Mouse (Mus musculus) ES-E14 (cell line): ENCODE measurements around the gene Gca. TPM values are rescaled to one million over a fixed set of nuclear protein-coding genes. Genes with fewer than 3 reads are reported as not detected.

Source experiments
- DNase-seq: peaks from one replicate; pipeline ENCODE4 v3.0.0-alpha.2; 2013; ENCODE audit warnings: low read depth, low spot score
- H3K27ac ChIP-seq: 2 replicates; pipeline ENCODE4 v1.5.1; 2012; ENCODE audit warnings: low read depth, mild to moderate bottlenecking, low read length, moderate library complexity, mixed read lengths; ENCODE audit not compliant: poor library complexity, insufficient read depth, severe bottlenecking
- H3K36me3 ChIP-seq: 2 replicates; pipeline ENCODE4 v1.6.1; 2012; ENCODE audit warnings: mild to moderate bottlenecking, low read length, moderate library complexity, mixed read lengths; ENCODE audit not compliant: control insufficient read depth, poor library complexity, insufficient read depth, severe bottlenecking
- H3K4me1 ChIP-seq, 2 experiments: fragments of 150-350 bp in 1 of 2; sonication (generic) in 1 of 2; 2 replicates each; pipeline ENCODE4 v1.6.1; 2012; ENCODE audit warnings: low read length in 2 of 2, mild to moderate bottlenecking in 1 of 2, mixed read lengths in 1 of 2; ENCODE audit not compliant: control insufficient read depth in 2 of 2, insufficient read depth in 2 of 2, poor library complexity in 1 of 2
- H3K4me3 ChIP-seq, 2 experiments: fragments of 150-350 bp in 1 of 2; sonication (generic) in 1 of 2; 2 replicates each; pipeline ENCODE4 v1.5.1; 2012; ENCODE audit warnings: low read length in 2 of 2, low read depth in 1 of 2, mild to moderate bottlenecking in 1 of 2, mixed read lengths in 1 of 2; ENCODE audit not compliant: insufficient read depth in 1 of 2, poor library complexity in 1 of 2, severe bottlenecking in 1 of 2
- H3K9ac ChIP-seq: 2 replicates; pipeline ENCODE4 v1.6.1; 2012; ENCODE audit warnings: low read depth, mild to moderate bottlenecking, low read length, mixed read lengths; ENCODE audit not compliant: poor library complexity, insufficient read depth, severe bottlenecking
- H3K9me3 ChIP-seq: fragments of 150-350 bp; sonication (generic); 2 replicates; pipeline ENCODE4 v1.6.1; 2012; ENCODE audit warnings: low read depth, mild to moderate bottlenecking, low read length; ENCODE audit not compliant: control insufficient read depth, insufficient read depth
- CHD2 ChIP-seq: IDR thresholded peaks from 2 replicates; pipeline ENCODE4 v1.6.1; 2014; ENCODE audit warnings: mild to moderate bottlenecking, low read depth, low read length, inconsistent platforms
- HCFC1 ChIP-seq: IDR thresholded peaks from 2 replicates; pipeline ENCODE4 v1.6.1; 2012; ENCODE audit warnings: low read length, inconsistent platforms, borderline replicate concordance; ENCODE audit not compliant: insufficient read depth
- MAFK ChIP-seq: IDR thresholded peaks from 2 replicates; pipeline ENCODE4 v1.6.1; 2014; ENCODE audit warnings: mild to moderate bottlenecking, low read depth, low read length, inconsistent platforms; ENCODE audit not compliant: insufficient read depth
- ZC3H11A ChIP-seq: IDR thresholded peaks from 2 replicates; pipeline ENCODE4 v1.6.1; 2012; ENCODE audit warnings: low read depth, mild to moderate bottlenecking, inconsistent platforms, low read length, borderline replicate concordance
- ZNF384 ChIP-seq: IDR thresholded peaks from 2 replicates; pipeline ENCODE4 v1.6.1; 2012; ENCODE audit warnings: low read depth, low read length, inconsistent platforms
- in situ Hi-C, 2 experiments: fragments of 600-800 bp; cut with MboI; formaldehyde crosslinking; loops; one replicate each; pipeline ENCODE4 v1.15.1; 2025; ENCODE audit warnings: low sequenced_read_pairs in 2 of 2, inconsistent platforms in 1 of 2; ENCODE audit not compliant: unreplicated experiment in 2 of 2
- total RNA-seq: library from RNA; depleted of rRNA; stranded (reverse); fragments of 300-350 nt; gene quantifications from 2 replicates; pipeline ENCODE4 v1.2.3, GENCODE M21; 2012

Gene Gca
- total RNA-seq, 1 experiment: 11.5 TPM

DNA sequence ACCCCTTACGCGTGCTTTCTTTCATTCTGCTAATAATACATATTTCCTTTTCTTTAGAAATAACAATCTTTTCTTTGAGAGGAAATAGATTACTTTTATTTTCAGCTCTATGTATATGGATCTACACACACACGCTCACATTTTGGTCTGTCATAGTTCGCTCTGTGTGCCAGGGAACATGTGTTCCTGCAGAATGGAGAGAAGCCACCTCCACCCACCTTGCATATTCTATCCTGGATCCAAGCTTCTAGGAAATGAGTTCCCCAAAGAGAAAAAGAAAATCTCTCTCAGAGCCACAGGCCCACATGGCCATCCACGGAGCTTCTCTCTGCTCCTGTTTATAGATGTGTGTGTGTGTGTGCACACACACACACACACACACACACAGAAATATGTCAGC lies 35.7 kb upstream of the Gca start:
- H3K4me1 ChIP-seq: no peaks in the 10 kb centered on the region
- H3K36me3 ChIP-seq: no peaks in the 10 kb centered on the region
- DNase-seq: no peak
- H3K9ac ChIP-seq: no peak overlapping the region
- H3K4me3 ChIP-seq: no peak overlapping the region
- no peak for TF ChIP-seq CHD2
- TF ChIP-seq ZC3H11A: no peak
- TF ChIP-seq ZNF384: no peak
- no peak for TF ChIP-seq MAFK
- no peak for TF ChIP-seq HCFC1
- no peak overlapping the region for H3K27ac ChIP-seq
- in situ Hi-C loops: loop anchor here in 1 of 2 experiments (25.0 kb wide), 1 partner anchor 641 kb away; no protein-coding TSS in a partner anchor
- no peaks in the 10 kb centered on the region for H3K9me3 ChIP-seq

GRCm38 (mm10) chr2:62630446-62630845 lies 33.6 kb upstream of the Gca start:
- H3K9me3 ChIP-seq: no peaks in the 10 kb centered on the region
- DNase-seq: no peak
- H3K27ac ChIP-seq: no peak overlapping the region
- H3K36me3 ChIP-seq: no peaks in the 10 kb centered on the region
- TF ChIP-seq MAFK: no peak
- TF ChIP-seq ZNF384: no peak
- TF ChIP-seq HCFC1: no peak
- no peak for TF ChIP-seq ZC3H11A
- TF ChIP-seq CHD2: no peak
- no peak overlapping the region for H3K9ac ChIP-seq
- H3K4me1 ChIP-seq: no peaks in the 10 kb centered on the region
- no peak overlapping the region for H3K4me3 ChIP-seq
- in situ Hi-C loops: loop anchor here in 1 of 2 experiments (25.0 kb wide), 1 partner anchor 643 kb away; no protein-coding TSS in a partner anchor

GRCm38 (mm10) chr2:62639869-62640268 lies 24.2 kb upstream of the Gca start:
- Histone ChIP-seq H3K36me3 (no peaks in the 10 kb centered on the region), H3K27ac (no peak overlapping the region), H3K9me3 (no peaks in the 10 kb centered on the region), H3K9ac (no peak overlapping the region), H3K4me3 (no peak overlapping the region), H3K4me1 (no peaks in the 10 kb centered on the region)
- DNase-seq: no peak
- TF ChIP-seq ZNF384: no peak
- TF ChIP-seq HCFC1: no peak
- TF ChIP-seq ZC3H11A: no peak
- no peak for TF ChIP-seq CHD2
- TF ChIP-seq MAFK: no peak
- in situ Hi-C loops: loop anchor here in 1 of 2 experiments (25.0 kb wide), 1 partner anchor 653 kb away; no protein-coding TSS in a partner anchor

DNA sequence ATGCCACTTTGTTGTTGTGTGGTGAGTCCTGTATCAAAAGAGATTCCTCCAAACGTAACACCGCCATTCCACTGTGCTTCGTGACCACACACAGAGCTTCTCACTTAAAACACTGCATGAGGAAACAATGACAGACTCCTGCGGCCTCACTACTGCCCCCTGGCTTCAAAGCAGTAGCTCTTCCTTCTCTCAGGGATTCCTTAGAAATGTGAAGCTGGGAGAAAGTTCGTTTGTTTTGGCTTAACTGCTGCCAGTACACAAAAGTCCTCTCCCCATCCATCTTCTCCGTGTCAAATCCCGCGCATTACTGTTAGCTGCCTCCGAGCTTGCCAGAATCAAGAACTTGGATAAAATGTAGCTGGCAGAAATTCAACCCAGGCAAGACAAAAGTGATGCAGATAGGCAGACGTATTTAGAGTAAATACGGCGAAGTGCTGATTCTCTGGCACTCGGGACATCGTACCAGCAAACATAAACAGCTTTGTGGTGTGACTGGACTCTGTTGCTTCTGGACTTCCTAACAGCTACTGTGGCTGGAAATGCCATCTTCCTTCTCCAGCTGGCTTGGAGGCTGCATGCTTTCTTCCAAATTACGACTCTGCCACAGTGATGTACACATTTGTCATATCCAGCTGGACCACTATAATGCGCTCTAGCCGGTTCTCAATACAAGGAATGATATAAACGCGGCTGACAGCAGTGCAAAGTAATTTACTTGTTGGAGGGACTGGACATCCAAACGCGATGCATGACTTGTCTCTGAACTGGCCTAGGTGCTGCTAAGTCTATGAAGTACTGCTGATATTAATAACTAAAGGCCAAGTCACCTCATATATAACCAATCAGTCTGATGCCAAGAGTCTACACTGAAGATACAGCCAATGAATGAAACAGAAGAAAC lies 20.4 kb upstream of the Gca start:
- no peak for TF ChIP-seq MAFK
- TF ChIP-seq ZC3H11A: no peak
- TF ChIP-seq HCFC1: no peak
- TF ChIP-seq ZNF384: no peak
- TF ChIP-seq CHD2: no peak
- no peaks in the 10 kb centered on the region for H3K4me1 ChIP-seq
- no peak overlapping the region for H3K9ac ChIP-seq
- no peaks in the 10 kb centered on the region for H3K9me3 ChIP-seq
- H3K4me3 ChIP-seq: no peak overlapping the region
- DNase-seq: peak; percentile 46
- no peak overlapping the region for H3K27ac ChIP-seq
- in situ Hi-C loops: loop anchor here in 1 of 2 experiments (25.0 kb wide), 1 partner anchor 656 kb away; no protein-coding TSS in a partner anchor
- H3K36me3 ChIP-seq: no peaks in the 10 kb centered on the region
